Mouse (Mus musculus): ENCODE data around the gene F5. TPM values are rescaled to one million over a fixed set of nuclear protein-coding genes. Genes with fewer than 3 reads are reported as not detected.

F5 gene
- polyA plus RNA-seq, 1 experiment from 2014 or later: 6.5 TPM

Other genes with a start within 250 kb of the F5 start
- gene Scyl3, start 222.7 kb upstream of the F5 start, polyA plus RNA-seq (2014; fragmentation: Nextera tagmentation; extraction: Ambion mirVana): 24.5 and 25.6 TPM in 2 replicates
- 26.0 and 28.2 TPM in 2 replicates for gene BC055324, start 157.0 kb upstream of the F5 start, polyA plus RNA-seq (2014; fragmentation: Nextera tagmentation; extraction: Ambion mirVana)
- 11.4 and 12.1 TPM in 2 replicates for gene Mettl18, start 156.9 kb upstream of the F5 start, polyA plus RNA-seq (2014; fragmentation: Nextera tagmentation; extraction: Ambion mirVana)
- gene Sele, start 103.6 kb upstream of the F5 start, polyA plus RNA-seq (2014; fragmentation: Nextera tagmentation; extraction: Ambion mirVana): 0.10 TPM in 1 of 2 replicates, not detected in the other
- 1.1 and 1.5 TPM in 2 replicates for gene Sell, start 89.9 kb upstream of the F5 start, polyA plus RNA-seq (2014; fragmentation: Nextera tagmentation; extraction: Ambion mirVana)
- gene Selp, start 36.6 kb upstream of the F5 start, polyA plus RNA-seq (2014; fragmentation: Nextera tagmentation; extraction: Ambion mirVana): 0.78 and 0.79 TPM in 2 replicates
- 26.6 and 31.0 TPM in 2 replicates for gene Slc19a2, start 97.2 kb downstream of the F5 start, polyA plus RNA-seq (2014; fragmentation: Nextera tagmentation; extraction: Ambion mirVana)
- gene Ccdc181, start 123.7 kb downstream of the F5 start, polyA plus RNA-seq (2014; fragmentation: Nextera tagmentation; extraction: Ambion mirVana): 7.1 and 9.4 TPM in 2 replicates
- 20.9 and 22.0 TPM in 2 replicates for gene Nme7, start 152.3 kb downstream of the F5 start, polyA plus RNA-seq (2014; fragmentation: Nextera tagmentation; extraction: Ambion mirVana)
- 19.7 and 22.3 TPM in 2 replicates for gene Blzf1, start 155.7 kb downstream of the F5 start, polyA plus RNA-seq (2014; fragmentation: Nextera tagmentation; extraction: Ambion mirVana)

Data from liver, embryonic 11.5 days (tissue).